Mouse (Mus musculus): Measurements from ENCODE around the gene Tmem242.

Gene Tmem242

DNA sequence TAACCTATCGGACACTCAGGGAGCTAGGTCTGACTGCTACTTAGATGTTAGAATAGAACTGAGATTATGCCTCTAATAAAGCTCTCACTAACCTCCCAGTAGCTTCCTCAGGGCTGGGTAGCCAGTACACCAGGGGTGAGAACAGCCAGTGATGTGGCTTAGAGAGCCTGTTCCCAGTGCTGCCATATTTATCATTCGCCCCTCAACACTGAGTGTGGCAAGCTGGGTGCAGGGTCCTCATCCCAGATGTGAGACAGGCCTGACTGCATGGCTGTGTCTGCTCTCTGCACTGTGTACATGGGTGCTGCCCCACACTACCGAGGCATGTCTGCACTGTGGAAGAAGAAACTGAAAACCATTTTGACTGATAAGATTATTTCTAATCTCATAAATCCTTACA lies 26.0 kb downstream of the Tmem242 start:
- no peak for DNase-seq

DNA sequence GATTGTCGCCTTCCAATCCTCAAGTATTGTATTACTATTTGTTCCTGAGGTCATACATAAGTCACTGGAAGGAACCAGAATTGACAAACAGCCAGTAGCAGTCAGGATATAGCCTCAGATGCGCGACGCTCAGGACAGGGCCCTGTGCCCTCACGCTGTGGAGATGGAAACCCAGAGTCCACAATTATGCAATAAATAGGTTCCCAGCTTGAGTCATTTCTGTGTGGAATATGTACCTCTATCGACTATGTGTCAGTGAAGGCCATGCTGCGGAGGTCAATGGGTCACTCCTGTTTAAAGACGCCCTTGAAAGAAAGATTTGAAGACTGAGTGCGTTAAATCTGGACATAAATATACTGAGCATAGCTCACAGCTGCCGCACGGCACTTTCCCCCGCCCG lies 26.7 kb downstream of the Tmem242 start:
- no peak for DNase-seq

DNA sequence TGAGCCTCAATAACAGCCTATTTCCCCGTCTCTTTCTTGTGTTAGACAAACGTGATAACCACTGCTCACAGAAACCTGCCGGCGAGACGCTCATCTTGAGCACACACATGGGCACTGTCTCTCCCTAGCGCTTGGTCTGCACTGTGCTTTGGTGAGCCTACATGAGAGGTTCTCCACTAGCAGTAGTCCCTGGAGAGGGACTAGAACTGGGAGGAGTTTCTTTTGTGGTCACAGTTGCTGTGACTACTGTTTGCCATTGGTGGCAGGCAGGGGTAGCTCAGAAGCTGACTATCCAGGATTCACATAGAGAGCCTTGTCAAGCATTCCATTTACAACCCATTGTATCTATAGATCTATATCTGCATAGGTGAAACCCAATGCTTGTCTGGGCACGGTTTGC lies 27.3 kb downstream of the Tmem242 start:
- no peak for DNase-seq

DNA sequence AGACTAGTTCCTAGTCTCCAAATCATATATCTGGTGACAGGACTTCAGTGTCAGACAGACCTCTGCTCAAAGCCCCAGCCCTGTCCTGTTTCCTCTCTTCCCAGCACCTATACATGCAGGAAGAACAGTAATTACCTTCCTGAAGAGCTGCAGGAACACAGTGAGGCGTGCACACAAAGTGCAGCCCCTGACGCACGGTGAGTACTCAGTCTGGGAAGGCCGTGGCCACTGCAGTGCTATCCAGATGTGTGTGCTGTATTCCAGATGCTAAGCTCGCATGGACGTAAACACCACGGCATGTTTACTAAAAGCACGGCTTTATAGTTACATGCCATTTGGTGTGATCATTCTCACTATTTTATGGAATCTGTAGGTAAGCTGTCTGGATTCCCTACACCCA lies 27.8 kb downstream of the Tmem242 start:
- no peak for DNase-seq

DNA sequence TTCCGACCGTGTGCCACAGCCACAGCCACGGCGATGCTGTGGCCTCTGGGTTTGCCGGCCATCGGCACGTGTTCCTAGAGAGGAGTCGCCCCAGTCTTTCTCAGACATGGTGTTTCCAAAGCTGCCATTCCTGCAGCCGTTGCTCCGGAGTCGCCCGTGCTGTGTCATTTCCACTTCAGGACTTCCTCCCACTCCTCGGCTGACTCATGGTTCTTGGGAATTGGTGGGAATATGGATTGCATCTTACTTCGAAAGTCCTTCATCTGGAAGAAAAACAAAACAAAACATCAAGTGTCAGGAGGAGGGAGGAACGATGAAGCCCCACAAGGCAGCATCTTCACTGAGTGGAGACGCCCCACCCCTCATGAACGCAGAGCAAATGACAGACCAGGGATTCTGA lies 28.9 kb downstream of the Tmem242 start:
- DNase-seq = no peak

DNA sequence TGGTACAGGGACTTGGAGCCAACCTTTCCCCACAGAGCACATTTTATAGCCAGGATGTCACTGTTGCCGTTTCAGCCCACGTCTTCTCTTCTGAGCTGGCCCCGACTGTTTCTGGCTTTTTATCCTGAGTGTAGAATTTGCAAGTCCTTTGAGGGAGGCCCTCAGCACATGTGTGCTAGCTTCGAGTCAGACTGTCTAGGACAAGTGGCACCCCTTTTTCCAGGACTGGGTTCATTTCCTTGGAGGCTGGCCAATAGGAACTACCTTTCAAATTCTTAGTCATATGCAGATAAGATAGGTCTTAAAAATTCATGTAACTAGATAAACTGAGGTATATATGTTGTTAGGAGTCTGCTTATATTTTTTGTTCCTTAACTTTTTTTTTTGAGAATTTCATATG lies 29.7 kb downstream of the Tmem242 start:
- DNase-seq = no peak

DNA sequence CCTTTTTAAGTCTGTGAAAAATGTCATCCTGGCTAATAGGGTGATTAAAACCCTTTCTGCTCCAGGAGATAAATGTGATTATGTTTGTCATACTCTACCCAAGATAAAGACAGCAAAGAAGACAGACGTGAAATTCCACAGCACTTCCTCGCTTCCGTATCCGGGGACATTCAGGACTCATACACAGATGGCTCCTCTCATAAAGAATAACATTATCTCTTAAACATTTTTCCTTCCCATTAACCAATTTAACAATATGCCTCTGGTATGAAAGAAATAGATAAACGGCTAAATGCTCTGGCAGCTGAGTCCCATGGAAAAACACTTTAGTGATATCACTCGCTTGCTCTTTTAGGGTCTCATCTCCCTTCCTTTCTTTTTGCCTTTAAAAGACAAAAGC lies 33.0 kb downstream of the Tmem242 start:
- DNase-seq = no peak

DNA sequence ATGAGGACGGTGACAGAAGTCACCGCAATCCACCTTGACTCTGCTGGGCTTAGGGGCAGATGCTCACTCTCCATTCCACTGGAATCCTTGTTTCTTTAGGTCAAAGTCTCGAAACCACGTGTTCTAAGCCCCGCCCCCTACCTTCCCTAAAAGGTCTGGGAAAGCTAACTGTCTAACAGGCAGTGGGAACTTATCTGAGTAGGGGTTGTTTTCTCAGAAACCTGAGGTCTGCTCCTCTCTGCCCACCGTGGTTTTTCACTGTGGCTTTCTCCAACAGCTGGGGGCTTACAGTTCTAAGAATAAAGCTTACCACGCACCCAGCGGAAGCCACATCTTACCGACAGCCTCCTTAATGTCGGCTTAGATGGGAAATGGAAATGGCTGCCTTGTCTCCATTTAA lies 33.5 kb downstream of the Tmem242 start:
- no peak for DNase-seq

DNA sequence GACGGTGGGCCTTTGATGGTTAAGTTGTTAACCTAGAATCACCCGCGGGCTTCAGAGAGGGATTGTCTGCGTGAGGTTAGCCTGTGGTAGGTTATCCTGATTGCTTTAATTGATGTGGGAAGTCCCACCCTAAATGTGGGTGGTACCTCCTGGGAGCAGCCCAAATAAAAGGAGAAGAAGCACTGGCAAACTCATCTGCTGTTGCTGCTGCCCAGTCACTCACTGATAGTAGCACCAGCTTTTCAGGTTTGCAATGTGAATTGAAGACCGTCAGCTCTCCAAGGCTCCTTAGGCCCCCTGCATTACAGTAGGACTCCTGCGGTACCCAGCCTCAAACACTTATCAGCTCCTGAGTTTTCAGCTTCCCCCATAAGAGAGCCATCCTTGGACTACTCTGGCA lies 36.2 kb downstream of the Tmem242 start:
- DNase-seq = no peak

DNA sequence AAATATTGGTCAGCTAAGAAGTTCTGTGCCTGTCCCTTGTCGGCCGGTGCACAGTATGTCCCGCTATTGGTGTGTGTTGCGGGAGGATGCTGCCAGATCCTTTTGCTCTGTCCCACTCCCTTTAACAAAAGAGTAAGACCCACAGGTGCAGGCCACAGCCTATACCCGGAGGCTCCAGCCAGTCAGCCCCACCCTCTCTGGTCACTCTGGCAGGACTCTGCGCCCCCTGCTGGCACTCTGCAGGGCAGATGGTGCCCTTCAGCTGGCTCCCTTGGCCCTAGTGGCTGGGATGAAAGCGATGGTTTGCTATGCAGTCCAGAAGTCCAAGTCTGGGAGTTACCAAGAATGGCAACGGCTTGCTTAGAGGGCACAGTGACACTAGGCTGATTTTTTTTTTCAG lies 37.4 kb downstream of the Tmem242 start:
- peak; percentile 83 to 89 for DNase-seq

DNA sequence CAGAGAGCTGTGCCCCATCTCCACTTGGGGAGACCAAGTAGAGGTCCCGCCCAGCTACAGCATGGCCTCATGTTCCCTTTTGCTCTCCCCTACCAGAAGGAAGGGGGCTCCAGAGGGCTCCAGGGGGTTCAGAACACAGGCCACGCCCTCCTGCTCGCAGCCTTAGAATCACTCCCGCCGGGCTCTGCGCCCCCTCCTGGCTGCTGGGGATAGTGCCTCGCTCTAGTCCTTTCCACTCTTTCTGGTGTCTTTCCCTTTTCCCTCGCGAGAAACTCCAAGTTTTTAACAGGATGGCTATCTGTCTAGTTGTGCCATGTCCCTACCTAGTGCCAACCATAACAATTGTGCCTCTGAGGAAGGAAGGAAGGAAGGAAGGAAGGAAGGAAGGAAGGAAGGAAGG lies 38.0 kb downstream of the Tmem242 start:
- peak; percentile 73 to 79 for DNase-seq

DNA sequence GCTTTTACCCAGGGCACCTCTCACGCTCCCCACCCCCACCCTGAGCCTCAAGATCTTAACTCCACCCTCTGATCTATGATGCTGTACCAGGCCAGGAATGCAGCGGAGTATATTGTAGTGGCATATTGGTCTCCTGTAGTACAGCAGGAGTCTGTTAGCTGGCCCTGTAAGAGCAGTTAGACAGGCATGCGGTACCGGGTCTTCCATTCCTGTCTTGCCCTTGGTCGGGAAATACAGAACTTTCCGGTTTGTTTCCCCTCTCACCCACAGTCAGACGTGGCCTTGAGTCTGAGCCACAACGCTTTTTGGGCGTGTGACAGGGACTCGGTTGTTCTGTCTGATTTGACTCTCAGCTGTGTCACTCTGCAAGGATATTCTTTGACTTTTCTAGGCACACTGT lies 38.8 kb downstream of the Tmem242 start:
- no peak for DNase-seq

DNA sequence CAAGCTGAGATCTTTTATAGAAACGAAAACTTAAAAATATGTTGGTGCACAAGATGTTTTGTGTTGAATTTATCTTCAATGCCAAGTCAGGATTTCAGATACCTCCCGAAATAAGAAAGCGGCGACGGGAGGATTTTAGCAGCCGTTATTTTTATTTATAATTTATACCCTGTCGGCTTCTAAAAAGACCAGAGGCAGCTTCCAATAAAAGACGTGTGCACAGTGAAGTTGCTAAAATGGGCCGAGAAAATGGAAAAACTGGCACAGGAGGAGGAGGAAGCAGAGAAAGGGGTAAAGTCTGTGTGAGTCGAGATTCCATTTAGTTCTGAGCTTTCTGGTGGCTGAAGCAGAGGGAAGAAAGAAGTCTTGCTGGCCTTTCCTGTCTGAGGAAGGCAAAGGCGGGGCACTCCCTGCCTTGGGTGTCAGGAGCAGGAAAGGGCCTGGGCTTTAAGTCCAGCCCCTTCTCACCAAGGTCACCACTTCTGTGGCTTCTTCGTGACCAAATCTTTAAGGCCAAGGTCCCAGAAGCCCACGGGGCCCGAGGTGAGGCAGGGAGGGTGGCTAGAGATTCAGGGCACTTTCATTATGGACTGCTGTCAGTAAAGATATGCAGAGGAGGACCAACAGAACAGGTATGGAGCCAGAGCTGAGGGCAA lies 39.5 kb downstream of the Tmem242 start:
- DNase-seq = no peak

DNA sequence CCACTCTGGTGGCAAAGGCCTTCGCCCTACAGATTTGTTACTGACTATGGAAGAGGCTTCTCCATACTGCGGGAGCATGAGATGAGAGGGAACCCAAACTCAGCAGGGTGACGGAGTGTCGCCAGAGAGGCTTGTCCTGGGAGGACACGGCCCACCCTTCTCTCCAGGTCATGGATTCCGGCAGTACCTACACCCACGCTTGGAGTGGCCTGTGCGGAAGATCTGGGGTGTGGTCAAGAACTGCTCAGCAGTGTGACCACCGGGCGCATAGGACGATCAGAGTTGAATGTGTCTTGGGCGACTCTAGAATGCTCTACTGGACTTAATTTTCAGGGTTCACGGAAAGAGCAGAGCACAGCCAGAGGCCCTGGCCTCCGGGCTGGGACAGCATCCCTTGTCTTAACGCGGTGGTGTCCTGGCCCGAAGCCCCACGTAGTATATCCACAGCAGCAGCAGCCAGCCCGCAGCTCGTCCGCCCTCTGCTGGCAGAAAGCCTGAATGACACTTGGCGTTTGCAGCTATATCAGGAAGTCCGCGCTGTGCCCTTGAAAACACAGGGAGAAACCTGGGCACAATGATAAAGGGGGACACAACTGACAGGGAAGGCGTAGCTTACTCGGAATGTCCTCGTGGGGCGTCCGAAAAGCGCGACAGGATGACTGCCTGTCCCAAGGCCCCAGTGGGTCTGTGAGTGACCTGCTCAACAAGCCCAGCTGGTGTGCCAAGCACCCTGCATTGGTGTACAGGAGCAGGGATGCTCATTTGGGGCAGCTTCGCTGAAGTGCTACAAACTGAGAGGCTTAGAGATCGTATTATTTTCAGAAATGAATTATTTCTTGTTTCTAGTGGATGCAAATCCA lies 42.7 kb downstream of the Tmem242 start:
- peak; percentile 91 to 95 for DNase-seq

DNA sequence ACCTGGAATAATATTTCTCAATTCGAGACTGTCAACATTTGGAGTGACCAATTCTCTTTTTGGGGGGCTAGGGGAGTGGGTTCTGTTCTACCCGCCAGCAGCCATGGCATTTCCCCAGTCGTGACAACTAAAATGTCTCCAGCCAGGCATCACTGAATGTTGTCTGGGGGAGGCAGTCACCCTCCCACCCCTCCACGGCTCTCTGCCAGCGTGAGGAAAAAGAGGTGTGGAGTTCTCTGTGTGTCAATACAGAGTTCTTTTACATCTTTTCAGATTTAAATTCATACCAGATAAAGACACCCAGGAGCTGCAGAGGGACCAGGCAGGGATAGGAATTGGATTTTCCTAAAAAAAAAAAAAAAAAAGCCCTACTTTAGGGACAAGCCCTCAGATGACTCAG lies 43.8 kb downstream of the Tmem242 start:
- no peak for DNase-seq

DNA sequence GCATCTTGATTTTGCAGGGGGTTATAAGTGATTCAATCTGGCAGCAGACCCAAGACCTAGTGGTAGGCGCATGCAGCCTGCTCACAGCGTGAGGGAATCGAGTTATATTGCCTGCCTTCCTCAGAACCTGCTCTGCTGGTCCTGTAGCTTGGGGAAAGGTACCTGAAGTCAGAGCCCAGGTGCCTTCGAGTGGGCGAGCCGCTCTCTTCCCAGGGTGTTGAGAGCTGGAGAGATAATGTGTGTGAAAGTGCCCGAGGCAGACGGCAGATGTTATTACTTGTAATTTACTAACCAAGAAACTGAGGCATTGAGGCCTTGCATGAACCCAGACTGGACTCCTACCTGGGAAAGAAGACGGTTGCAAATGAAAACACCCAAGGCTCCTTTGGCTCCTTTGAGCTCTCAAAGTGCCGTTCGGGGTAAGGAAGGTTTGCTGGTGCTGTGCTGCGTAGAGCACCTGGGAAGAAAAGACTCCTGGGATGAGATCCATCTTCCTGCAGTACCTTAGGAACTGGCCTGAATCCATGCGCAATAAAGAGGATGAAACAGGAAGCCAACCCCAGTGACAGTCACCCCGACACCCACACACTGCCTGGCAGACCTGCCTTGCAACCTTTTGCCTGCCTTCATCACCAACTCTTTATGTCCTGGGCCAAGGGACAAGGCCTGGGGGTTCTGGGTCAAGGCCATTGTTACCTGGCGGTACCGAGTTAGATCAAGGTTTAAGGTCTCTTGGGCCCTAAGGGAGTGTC lies 44.4 kb downstream of the Tmem242 start:
- no peak for DNase-seq

DNA sequence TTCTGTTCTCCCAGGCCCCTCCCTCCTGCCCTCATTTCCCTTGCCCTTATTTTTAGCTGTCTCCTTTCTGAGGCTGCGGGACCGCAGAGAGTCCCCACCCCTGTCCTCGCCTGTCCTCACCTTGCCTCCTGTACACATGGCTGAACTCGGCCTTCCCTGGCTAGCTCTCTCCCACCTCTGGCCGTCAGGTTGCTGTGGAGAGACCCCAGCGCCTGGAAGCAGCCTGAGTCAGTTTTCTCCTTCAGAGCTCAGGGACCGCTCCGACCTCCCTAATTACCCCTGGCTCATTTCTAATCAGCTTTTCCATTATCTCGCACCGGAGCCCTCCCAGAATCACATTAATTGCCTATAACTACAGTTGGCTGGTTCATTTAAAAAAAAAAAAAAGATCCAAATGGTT lies 49.4 kb downstream of the Tmem242 start:
- DNase-seq = no peak

DNA sequence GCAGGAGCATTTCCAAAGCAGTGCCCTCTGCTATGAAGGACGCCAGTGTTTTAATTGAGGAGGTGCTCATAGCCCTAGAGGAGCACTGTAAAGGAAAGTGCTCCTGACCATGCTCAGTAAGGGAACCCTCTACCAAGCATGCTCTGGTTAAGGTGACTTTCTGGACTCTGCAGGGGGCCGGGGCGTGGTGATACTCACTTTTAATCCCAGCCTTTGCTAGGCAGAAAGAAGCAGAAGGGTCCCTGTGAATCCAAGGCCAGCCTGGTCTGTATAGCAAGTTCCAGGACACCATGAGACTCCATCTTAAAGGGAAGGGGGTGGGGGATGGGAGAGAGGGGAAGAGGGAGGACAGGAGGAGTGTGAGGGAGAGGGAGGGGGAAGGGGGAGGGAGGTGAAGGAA lies 51.7 kb downstream of the Tmem242 start:
- DNase-seq = no peak

DNA sequence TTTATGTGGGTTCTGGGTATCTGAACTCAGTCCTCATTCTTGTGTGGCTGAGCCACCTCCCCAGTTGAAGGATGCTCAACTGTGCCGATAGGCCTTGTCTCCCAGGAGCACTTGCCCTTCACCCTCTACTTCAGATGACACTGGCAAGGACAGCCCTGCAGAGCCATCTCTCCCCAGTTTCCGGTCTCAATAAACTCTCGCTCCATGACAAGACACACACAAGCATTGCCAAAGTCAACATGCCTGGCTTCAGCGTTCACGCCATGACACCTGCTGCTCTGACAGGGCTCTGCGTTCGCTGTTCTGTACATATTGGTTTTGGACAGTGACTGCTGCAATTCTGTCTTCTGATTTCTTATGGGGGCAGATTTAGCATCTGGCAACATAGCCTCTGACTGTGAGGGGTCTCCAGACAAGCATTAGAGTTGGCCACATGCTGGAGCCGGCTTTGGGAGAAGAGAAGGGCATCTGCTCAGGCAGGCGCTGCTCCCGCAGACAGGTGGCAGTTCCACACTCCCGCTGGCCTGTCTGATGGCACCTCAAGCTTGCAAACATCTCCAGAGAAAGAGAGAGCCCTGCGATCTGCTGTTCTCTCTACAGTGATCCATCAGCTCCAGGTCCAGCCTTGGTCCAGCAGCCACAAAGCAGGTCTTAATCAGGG lies 53.0 kb downstream of the Tmem242 start:
- DNase-seq = peak; percentile 74 to 77

DNA sequence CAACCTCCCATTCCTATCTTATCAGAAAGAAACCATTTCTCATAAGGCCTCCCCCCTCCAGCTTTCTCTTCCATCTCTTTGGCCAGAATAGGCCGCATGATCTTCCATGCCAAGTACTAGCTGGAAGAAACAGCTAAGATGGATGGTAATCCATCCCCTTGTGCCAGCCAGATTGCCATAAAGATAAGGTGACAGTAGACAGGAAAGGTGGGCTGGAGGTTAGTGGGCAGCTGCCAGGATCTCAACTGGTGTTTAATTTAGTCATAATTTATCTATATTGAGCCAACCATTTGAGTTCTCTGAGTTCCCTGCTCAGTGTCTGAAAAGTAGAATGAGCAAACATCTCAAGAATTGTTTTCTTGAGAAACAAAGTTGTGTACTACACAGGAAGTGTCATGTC lies 54.4 kb downstream of the Tmem242 start:
- DNase-seq = no peak

DNA sequence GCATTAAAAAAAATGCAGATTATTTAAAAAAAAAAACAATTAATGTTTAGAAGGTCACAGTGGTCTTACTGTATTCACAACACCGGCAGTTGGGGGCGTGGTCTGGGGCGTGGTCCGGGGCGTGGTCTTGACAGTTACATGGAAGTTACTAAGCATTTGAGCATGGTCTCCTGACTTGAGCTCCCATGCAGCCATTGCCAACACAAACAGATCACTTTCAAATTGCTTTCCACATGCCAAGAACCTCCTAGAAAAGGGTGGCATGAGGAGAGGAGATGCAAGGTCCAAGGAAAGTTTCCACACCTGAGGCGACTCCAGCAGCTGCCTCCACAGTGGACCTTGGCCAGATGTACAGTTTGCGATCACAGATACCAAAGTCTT lies 62.1 kb downstream of the Tmem242 start:
- no peak for DNase-seq

DNA sequence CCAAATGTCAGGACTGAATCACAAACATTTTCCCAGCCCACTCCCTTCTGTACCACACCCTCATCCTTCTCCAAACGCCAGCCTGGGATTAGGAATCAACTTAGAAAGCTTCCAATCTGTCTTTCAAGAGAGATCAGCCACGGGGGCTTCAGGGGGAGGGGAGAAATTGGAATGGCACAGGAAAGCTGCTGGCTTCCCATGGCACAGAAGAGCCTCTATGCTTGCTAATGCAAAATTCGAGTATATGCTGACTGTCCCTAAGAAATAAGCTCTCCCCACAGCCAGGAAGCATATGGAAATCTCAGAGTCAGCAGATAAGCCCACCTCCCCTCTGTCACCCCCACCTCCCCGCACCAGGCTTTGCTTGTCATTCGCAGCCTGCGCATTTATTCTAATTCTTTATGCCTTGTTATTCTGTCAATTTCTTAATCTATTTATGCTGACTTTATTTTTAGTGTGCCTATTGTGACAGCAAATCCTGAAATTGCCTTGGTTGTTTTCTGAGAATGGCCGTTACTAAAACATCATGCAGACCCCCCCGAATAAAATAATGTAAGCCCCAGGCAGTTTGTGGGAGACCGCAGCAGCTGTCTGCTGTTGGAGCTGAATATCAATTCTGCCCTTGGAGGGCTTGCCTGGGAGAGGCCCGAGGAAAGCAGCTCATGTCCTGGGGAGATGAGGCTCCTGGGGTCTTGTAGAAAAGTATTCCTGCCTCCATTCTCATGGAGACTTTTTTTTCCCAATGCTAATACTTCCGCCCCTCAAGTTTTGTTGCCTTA lies 62.7 kb downstream of the Tmem242 start:
- DNase-seq = no peak

DNA sequence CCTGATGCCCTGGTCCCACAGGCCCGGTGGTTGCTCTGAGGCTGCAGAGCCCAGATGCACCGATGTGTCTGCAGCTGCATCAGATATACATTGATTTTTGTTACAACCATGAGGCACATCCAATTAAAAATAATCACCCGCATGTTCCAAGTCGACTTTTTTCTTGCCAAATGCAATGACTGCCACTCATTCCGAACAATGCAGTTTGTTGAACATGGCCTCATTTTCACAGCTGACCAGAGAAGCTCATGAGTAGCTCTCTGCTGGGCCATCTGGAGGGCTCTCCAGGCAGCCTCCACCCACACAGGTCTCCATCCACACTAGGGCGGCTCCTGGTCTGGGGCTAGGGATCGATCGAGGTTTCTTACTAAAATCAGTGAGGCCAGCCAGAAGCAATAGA lies 67.1 kb downstream of the Tmem242 start:
- DNase-seq = peak; percentile 43 to 44

Data from cerebellum, postnatal 36 days (tissue).